Mouse (Mus musculus): ENCODE results near the gene Fbxo11.

DNA sequence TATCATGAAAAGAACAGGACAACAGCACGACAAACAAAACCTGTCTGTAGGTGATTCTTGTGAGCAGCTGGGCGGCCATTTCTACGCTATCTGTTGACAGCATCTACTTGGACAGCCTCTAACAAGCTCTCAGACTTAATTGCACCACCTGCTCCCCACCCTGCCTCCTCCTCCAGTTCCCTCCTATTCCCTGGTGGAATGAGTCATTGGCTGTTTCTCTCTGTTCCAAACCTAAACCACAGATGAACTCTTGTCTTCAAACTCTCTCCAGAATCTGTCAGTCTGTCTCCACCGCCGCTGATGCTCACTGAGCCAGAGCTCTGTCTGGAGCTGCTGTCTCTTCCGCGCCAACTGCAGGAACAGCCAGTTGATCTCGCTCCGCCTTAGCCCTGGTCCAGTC is 41.3 kb upstream of the Fbxo11 start:
- TF ChIP-seq EP300 (IDR thresholded peaks at IDR 0.05; ENCODE audit: low read depth) (no peak), CTCF (IDR thresholded peaks at IDR 0.05; ENCODE audit: low read depth) (no peak)
